Mouse (Mus musculus) heart, embryonic 16.5 days (tissue): ENCODE data around the gene Hsd11b2. TPM values are rescaled to one million over a fixed set of nuclear protein-coding genes. Genes with fewer than 3 reads are reported as not detected.

Source experiments
- ATAC-seq: fragments of 200-750 bp; cut with Nextera tagmentation; replicated peaks from 2 replicates; pipeline ENCODE4 v1.8.0; 2017; ENCODE audit warnings: moderate number of reproducible peaks; ENCODE audit not compliant: insufficient read depth, low FRiP score; ENCODE audit errors: extremely low read depth
- H3K27ac ChIP-seq: fragments of 300-500 bp; sonication (generic); 2 replicates; pipeline ENCODE4 v1.5.1; 2014; ENCODE audit warnings: mild to moderate bottlenecking, low read length, control low read depth, moderate library complexity
- H3K27me3 ChIP-seq: fragments of 300-500 bp; sonication (generic); 2 replicates; pipeline ENCODE4 v1.6.1; 2014; ENCODE audit warnings: low read length, mixed read lengths; ENCODE audit not compliant: control insufficient read depth, insufficient read depth
- H3K36me3 ChIP-seq: fragments of 300-500 bp; sonication (generic); 2 replicates; pipeline ENCODE4 v1.6.1; 2014; ENCODE audit not compliant: control insufficient read depth, insufficient read depth
- H3K4me1 ChIP-seq: fragments of 300-500 bp; sonication (generic); 2 replicates; pipeline ENCODE4 v1.6.1; 2014; ENCODE audit warnings: low read length, mixed read lengths; ENCODE audit not compliant: control insufficient read depth, insufficient read depth
- H3K4me2 ChIP-seq: fragments of 300-500 bp; sonication (generic); 2 replicates; pipeline ENCODE4 v1.6.1; 2014; ENCODE audit warnings: low read depth, mild to moderate bottlenecking, control low read depth, low read length
- H3K4me3 ChIP-seq: fragments of 300-500 bp; sonication (generic); 2 replicates; pipeline ENCODE4 v1.5.1; 2014; ENCODE audit warnings: mild to moderate bottlenecking, control low read depth, low read length
- H3K9ac ChIP-seq: fragments of 300-500 bp; sonication (generic); 2 replicates; pipeline ENCODE4 v1.6.1; 2014; ENCODE audit warnings: low read length, control low read depth
- H3K9me3 ChIP-seq: fragments of 300-500 bp; sonication (generic); replicated peaks from 2 replicates; pipeline ENCODE4 v1.6.1; 2016; ENCODE audit warnings: low read length; ENCODE audit not compliant: control insufficient read depth
- WGBS: fragments of 180-500 bp; shearing (Covaris S2); extraction: QIAGEN DNeasy Blood & Tissue Kit; methylation state at CpG from one replicate; pipeline ENCODE4 v1.1.7; 2014; 5-methylcytosine and 5-hydroxymethylcytosine counted together
- polyA plus RNA-seq: library from polyadenylated mRNA; unstranded; fragments of >200 nt; fragmentation: Nextera tagmentation; extraction: Ambion mirVana; gene quantifications from 2 replicates; pipeline ENCODE4 v1.2.1, GENCODE M21; 2015

Gene Hsd11b2
- polyA plus RNA-seq, 1 experiment from 2014 or later = 0.25 TPM

GRCm38 (mm10) chr8:105528206-105528605 is 9.7 kb downstream of the Hsd11b2 start:
- 100% methylated on average over 1 of the region's 1 CpGs for WGBS
- Histone ChIP-seq H3K27ac (no peak overlapping the region), H3K4me2 (no peak overlapping the region), H3K9me3 (no peaks in the 10 kb centered on the region), H3K9ac (no peak overlapping the region), H3K27me3 (no peaks in the 10 kb centered on the region), H3K4me1 (0 out of 2 replicates have a peak, but pooled peaks cover 1% of the 10 kb centered on the region), H3K36me3 (peaks cover 16% of the 10 kb centered on the region), H3K4me3 (no peak overlapping the region)
- no peak for ATAC-seq

GRCm38 (mm10) chr8:105529271-105529670 is 10.7 kb downstream of the Hsd11b2 start:
- H3K4me1 ChIP-seq = peaks cover 5% of the 10 kb centered on the region; the same call in 1 of the 2 replicates
- H3K27ac ChIP-seq = no peak overlapping the region
- H3K36me3 ChIP-seq = peaks cover 16% of the 10 kb centered on the region
- no peaks in the 10 kb centered on the region for H3K9me3 ChIP-seq
- H3K27me3 ChIP-seq = no peaks in the 10 kb centered on the region
- no peak overlapping the region for H3K4me3 ChIP-seq
- no peak overlapping the region for H3K9ac ChIP-seq
- ATAC-seq = no peak
- WGBS = 93% methylated on average over 3 of the region's 3 CpGs
- no peak overlapping the region for H3K4me2 ChIP-seq

- no peaks in the 10 kb centered on the region for H3K27me3 ChIP-seq
- H3K27ac ChIP-seq = no peak overlapping the region
- ATAC-seq = no peak
- H3K4me1 ChIP-seq = peaks cover 5% of the 10 kb centered on the region; the same call in 1 of the 2 replicates
- H3K4me3 ChIP-seq = no peak overlapping the region
- peaks cover 7% of the 10 kb centered on the region for H3K36me3 ChIP-seq
- WGBS = 69% methylated on average over 2 of the region's 2 CpGs
- H3K9ac ChIP-seq = no peak overlapping the region
- H3K4me2 ChIP-seq = no peak overlapping the region
- H3K9me3 ChIP-seq = no peaks in the 10 kb centered on the region
These were observed 13.2 kb downstream of the Hsd11b2 start for GRCm38 (mm10) chr8:105531774-105532173.

GRCm38 (mm10) chr8:105533439-105533838 is 14.9 kb downstream of the Hsd11b2 start:
- peak; percentile 56; the same call in 1 of the 2 replicates for ATAC-seq
- no peak overlapping the region for H3K9ac ChIP-seq
- no peaks in the 10 kb centered on the region for H3K27me3 ChIP-seq
- H3K4me3 ChIP-seq = no peak overlapping the region
- peaks cover 5% of the 10 kb centered on the region; the same call in 1 of the 2 replicates for H3K4me1 ChIP-seq
- H3K4me2 ChIP-seq = no peak overlapping the region
- peaks cover 20% of the 10 kb centered on the region for H3K36me3 ChIP-seq
- H3K27ac ChIP-seq = peak overlapping the region; percentile 8
- WGBS = 8% methylated on average over 2 of the region's 2 CpGs
- no peaks in the 10 kb centered on the region for H3K9me3 ChIP-seq

GRCm38 (mm10) chr8:105533892-105534329 is 15.4 kb downstream of the Hsd11b2 start:
- H3K9me3 ChIP-seq = no peaks in the 10 kb centered on the region
- no peak overlapping the region for H3K9ac ChIP-seq
- 7% methylated on average over 1 of the region's 1 CpGs for WGBS
- H3K4me3 ChIP-seq = no peak overlapping the region
- peaks cover 22% of the 10 kb centered on the region for H3K36me3 ChIP-seq
- peaks cover 5% of the 10 kb centered on the region; the same call in 1 of the 2 replicates for H3K4me1 ChIP-seq
- H3K27ac ChIP-seq = peak overlapping the region; percentile 8
- peak; percentile 49 for ATAC-seq
- no peak overlapping the region for H3K4me2 ChIP-seq
- H3K27me3 ChIP-seq = no peaks in the 10 kb centered on the region

GRCm38 (mm10) chr8:105536546-105536945 is 18.0 kb downstream of the Hsd11b2 start:
- no peak for ATAC-seq
- H3K27me3 ChIP-seq = no peaks in the 10 kb centered on the region
- H3K4me1 ChIP-seq = peaks cover 5% of the 10 kb centered on the region; the same call in 1 of the 2 replicates
- H3K9me3 ChIP-seq = no peaks in the 10 kb centered on the region
- 79% methylated on average over 3 of the region's 3 CpGs for WGBS
- peaks cover 22% of the 10 kb centered on the region for H3K36me3 ChIP-seq
- no peak overlapping the region for H3K4me3 ChIP-seq
- no peak overlapping the region for H3K27ac ChIP-seq
- H3K4me2 ChIP-seq = no peak overlapping the region
- no peak overlapping the region for H3K9ac ChIP-seq

GRCm38 (mm10) chr8:105537011-105537677 is 18.6 kb downstream of the Hsd11b2 start:
- H3K9me3 ChIP-seq = no peaks in the 10 kb centered on the region
- no peak overlapping the region for H3K27ac ChIP-seq
- H3K36me3 ChIP-seq = peaks cover 26% of the 10 kb centered on the region
- WGBS = 86% methylated on average over 6 of the region's 6 CpGs
- H3K4me2 ChIP-seq = no peak overlapping the region
- no peak overlapping the region for H3K4me3 ChIP-seq
- H3K27me3 ChIP-seq = no peaks in the 10 kb centered on the region
- ATAC-seq = no peak
- H3K4me1 ChIP-seq = peaks cover 5% of the 10 kb centered on the region; the same call in 1 of the 2 replicates
- H3K9ac ChIP-seq = no peak overlapping the region

GRCm38 (mm10) chr8:105538940-105539339 is 20.4 kb downstream of the Hsd11b2 start:
- no peak for ATAC-seq
- no peak overlapping the region for H3K9ac ChIP-seq
- H3K27ac ChIP-seq = no peak overlapping the region
- no peak overlapping the region for H3K4me2 ChIP-seq
- 88% methylated on average over 4 of the region's 4 CpGs for WGBS
- no peak overlapping the region for H3K4me3 ChIP-seq
- no peaks in the 10 kb centered on the region for H3K9me3 ChIP-seq
- peaks cover 4% of the 10 kb centered on the region for H3K4me1 ChIP-seq
- peaks cover 26% of the 10 kb centered on the region for H3K36me3 ChIP-seq
- H3K27me3 ChIP-seq = no peaks in the 10 kb centered on the region

GRCm38 (mm10) chr8:105542032-105542656 is 23.6 kb downstream of the Hsd11b2 start:
- Histone ChIP-seq H3K36me3 (peaks cover 25% of the 10 kb centered on the region), H3K27ac (no peak overlapping the region), H3K4me1 (peaks cover 31% of the 10 kb centered on the region), H3K4me3 (no peak overlapping the region), H3K4me2 (no peak overlapping the region), H3K27me3 (no peaks in the 10 kb centered on the region), H3K9me3 (no peaks in the 10 kb centered on the region), H3K9ac (no peak overlapping the region)
- no peak for ATAC-seq
- WGBS = 78% methylated on average over 3 of the region's 3 CpGs
